Mouse (Mus musculus) hindbrain, embryonic 14.5 days (tissue): Measurements from ENCODE around the gene Rps6kl1. TPM values are rescaled to one million over a fixed set of nuclear protein-coding genes. Genes with fewer than 3 reads are reported as not detected.

ENCODE experiments used
- ATAC-seq: fragments of 200-750 bp; cut with Nextera tagmentation; 2 replicates; pipeline ENCODE4 v1.8.0; 2017; ENCODE audit warnings: moderate number of reproducible peaks, mild to moderate bottlenecking, moderate TSS enrichment, moderate library complexity; ENCODE audit not compliant: low FRiP score
- DNase-seq: peaks from one replicate; pipeline ENCODE4 v3.0.0-alpha.2; 2015; ENCODE audit warnings: low spot score
- H3K27ac ChIP-seq: fragments of 300-500 bp; sonication (generic); 2 replicates; pipeline ENCODE4 v1.5.1; 2014; ENCODE audit warnings: mild to moderate bottlenecking, moderate library complexity
- H3K27me3 ChIP-seq: fragments of 300-500 bp; sonication (generic); 2 replicates; pipeline ENCODE4 v1.6.1; 2014; ENCODE audit warnings: mild to moderate bottlenecking, low read length, mixed read lengths; ENCODE audit not compliant: control insufficient read depth, insufficient read depth
- H3K36me3 ChIP-seq: fragments of 300-500 bp; sonication (generic); replicated peaks from 2 replicates; pipeline ENCODE4 v1.6.1; 2014; ENCODE audit not compliant: control insufficient read depth, insufficient read depth
- H3K4me1 ChIP-seq: fragments of 300-500 bp; sonication (generic); replicated peaks from 2 replicates; pipeline ENCODE4 v1.6.1; 2014; ENCODE audit warnings: antibody characterized with exemption, low read length, mixed read lengths; ENCODE audit not compliant: control insufficient read depth, insufficient read depth
- H3K4me2 ChIP-seq: fragments of 300-500 bp; sonication (generic); replicated peaks from 2 replicates; pipeline ENCODE4 v1.6.1; 2014; ENCODE audit warnings: mild to moderate bottlenecking, moderate library complexity
- H3K4me3 ChIP-seq: fragments of 300-500 bp; sonication (generic); replicated peaks from 2 replicates; pipeline ENCODE4 v1.5.1; 2014; ENCODE audit warnings: mild to moderate bottlenecking, low read length
- H3K9ac ChIP-seq: fragments of 300-500 bp; sonication (generic); 2 replicates; pipeline ENCODE4 v1.6.1; 2014
- H3K9me3 ChIP-seq: fragments of 300-500 bp; sonication (generic); 2 replicates; pipeline ENCODE4 v1.6.1; 2016; ENCODE audit warnings: low read length; ENCODE audit not compliant: control insufficient read depth
- WGBS: fragments of 180-500 bp; shearing (Covaris S2); extraction: QIAGEN DNeasy Blood & Tissue Kit; methylation state at CpG from one replicate; pipeline ENCODE4 v1.1.7; 2014; 5-methylcytosine and 5-hydroxymethylcytosine counted together
- polyA plus RNA-seq: library from polyadenylated mRNA; unstranded; fragments of >200 nt; fragmentation: Nextera tagmentation; extraction: Ambion mirVana; gene quantifications from 2 replicates; pipeline ENCODE4 v1.2.1, GENCODE M21; 2014

Rps6kl1 gene
- polyA plus RNA-seq, 1 experiment from 2014 or later: 22.9 TPM

DNA sequence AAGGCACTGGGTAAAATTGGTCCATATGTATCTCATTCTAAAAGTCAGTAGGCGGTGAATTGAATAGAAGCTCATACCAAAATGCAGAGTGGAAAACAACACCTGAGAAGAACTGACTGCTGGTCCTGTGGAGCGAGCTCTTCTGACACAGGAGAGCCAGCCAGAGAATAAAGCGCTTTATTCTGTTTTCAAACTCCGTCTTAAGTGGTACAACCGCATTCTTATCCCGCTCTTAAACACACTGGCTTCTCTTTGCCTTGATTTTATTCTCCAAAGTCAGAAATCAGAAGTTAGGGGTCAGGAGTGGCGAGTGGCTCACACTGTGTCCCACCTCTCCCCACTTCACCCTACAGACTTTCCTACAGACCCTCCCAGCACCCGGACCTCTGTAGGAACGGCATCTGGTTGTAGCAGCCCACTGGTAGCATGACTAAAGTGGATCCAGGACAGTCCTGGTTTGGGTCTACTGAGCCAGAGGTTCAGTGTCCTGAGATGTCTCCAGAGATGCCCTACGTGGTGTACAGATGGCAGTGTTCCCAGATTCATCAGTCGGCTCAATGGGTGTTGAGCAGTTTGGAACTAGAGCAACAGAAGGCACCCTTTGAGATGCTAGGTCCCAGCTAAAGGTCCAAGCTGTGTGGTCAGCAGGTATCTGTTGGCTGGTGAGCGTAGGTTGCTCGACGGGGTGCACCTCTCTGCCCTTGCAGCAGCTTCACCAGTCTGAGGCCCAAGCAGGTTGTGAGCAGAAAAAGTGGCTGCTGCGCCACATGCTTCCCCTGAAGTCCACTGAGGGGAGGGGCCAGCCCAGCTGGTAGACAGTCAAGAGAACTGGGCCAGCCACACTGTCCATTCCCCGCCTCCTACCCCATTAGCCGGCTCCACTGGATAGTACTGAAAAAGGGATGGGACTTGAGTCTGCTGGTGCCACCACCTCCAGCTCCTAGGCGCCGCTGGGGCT, 15.3 kb downstream of the Rps6kl1 start:
- DNase-seq: no peak
- Histone ChIP-seq H3K4me1 (no peaks in the 10 kb centered on the region), H3K9me3 (no peaks in the 10 kb centered on the region), H3K4me2 (no peak overlapping the region), H3K9ac (no peak overlapping the region), H3K27ac (no peak overlapping the region), H3K4me3 (no peak overlapping the region), H3K36me3 (peaks cover 63% of the 10 kb centered on the region), H3K27me3 (no peaks in the 10 kb centered on the region)
- ATAC-seq: 0 out of 2 replicates have a peak, but pooled peaks have one; percentile 25
- WGBS: 79% methylated on average over 19 of the region's 19 CpGs

- H3K9me3 ChIP-seq: no peaks in the 10 kb centered on the region
- ATAC-seq (no peak), DNase-seq (no peak)
- H3K9ac ChIP-seq: no peak overlapping the region
- H3K4me3 ChIP-seq: no peak overlapping the region
- H3K27me3 ChIP-seq: no peaks in the 10 kb centered on the region
- WGBS: 92% methylated on average over 8 of the region's 8 CpGs
- H3K36me3 ChIP-seq: peaks cover 75% of the 10 kb centered on the region
- H3K4me1 ChIP-seq: no peaks in the 10 kb centered on the region
- no peak overlapping the region for H3K27ac ChIP-seq
- no peak overlapping the region for H3K4me2 ChIP-seq
Measured at GRCm38 (mm10) chr12:85134043-85134794, 16.8 kb downstream of the Rps6kl1 start.

- Histone ChIP-seq H3K4me2 (no peak overlapping the region), H3K9me3 (no peaks in the 10 kb centered on the region), H3K4me1 (no peaks in the 10 kb centered on the region), H3K27me3 (no peaks in the 10 kb centered on the region), H3K9ac (no peak overlapping the region), H3K4me3 (no peak overlapping the region), H3K27ac (no peak overlapping the region), H3K36me3 (peaks cover 90% of the 10 kb centered on the region)
- DNase-seq (no peak), ATAC-seq (no peak)
- WGBS: 88% methylated on average over 6 of the region's 6 CpGs
Measured at GRCm38 (mm10) chr12:85131361-85131760, 19.7 kb downstream of the Rps6kl1 start.

DNA sequence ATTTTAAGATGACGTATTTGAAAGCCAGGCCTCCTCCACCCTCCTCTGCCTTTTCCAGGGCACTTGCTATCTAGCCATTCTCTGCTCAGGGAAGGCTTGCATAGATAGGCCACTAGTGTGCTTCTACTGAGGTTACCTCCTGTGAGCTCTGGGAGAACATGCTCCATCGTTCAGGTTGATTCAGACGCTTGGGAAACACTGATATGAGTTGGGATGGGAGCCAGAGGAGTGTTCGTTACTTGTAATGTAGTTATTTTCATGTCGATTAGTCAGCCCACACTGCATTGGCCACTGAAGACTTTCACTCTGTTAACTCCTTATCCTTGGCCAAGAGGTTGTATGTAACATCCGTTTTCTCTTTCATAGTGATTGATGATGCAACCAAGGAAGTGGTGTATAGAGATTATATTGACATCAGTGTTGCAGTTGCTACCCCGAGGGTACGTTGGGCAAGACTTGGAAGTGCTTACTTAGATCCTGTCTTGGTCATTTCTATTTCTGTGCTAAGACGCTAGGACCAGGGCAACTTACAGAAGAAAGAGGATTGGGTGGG, 21.6 kb downstream of the Rps6kl1 start:
- no peaks in the 10 kb centered on the region for H3K9me3 ChIP-seq
- no peak overlapping the region for H3K27ac ChIP-seq
- peaks cover 90% of the 10 kb centered on the region for H3K36me3 ChIP-seq
- H3K9ac ChIP-seq: no peak overlapping the region
- H3K27me3 ChIP-seq: no peaks in the 10 kb centered on the region
- WGBS: 95% methylated on average over 9 of the region's 9 CpGs
- H3K4me2 ChIP-seq: no peak overlapping the region
- DNase-seq (no peak), ATAC-seq (no peak)
- no peaks in the 10 kb centered on the region for H3K4me1 ChIP-seq
- H3K4me3 ChIP-seq: no peak overlapping the region

DNA sequence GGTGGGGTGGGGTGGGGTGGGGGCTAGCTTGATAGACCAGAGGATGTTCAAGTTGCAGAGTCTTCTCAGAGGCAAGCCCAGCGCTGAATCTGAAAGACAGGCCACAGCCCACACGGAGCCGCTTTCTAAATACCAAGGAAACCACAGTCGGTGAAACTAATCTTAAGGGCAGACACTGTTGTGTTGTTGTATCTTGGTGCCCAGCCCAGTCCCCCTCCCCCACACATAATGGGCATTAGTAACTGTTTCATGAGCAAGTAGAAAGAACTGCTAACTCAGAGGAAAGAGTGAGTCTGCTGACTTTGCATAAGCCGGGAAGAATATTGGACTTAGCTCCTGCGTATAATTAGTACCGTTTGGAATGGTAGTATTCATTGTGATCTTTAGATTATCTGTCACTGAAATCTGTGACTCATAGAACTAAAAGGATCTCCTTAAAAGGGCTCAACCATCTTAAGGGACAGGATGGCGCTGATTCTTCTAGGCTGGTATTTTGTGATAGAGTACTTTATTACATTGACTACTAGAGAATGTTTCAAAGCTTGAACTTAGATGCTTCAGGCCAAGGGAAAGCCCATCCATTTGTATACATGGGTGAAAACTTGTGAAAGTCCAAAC, 24.0 kb downstream of the Rps6kl1 start:
- no peak for DNase-seq
- H3K4me3 ChIP-seq: no peak overlapping the region
- peaks cover 92% of the 10 kb centered on the region for H3K36me3 ChIP-seq
- no peaks in the 10 kb centered on the region for H3K27me3 ChIP-seq
- H3K27ac ChIP-seq: no peak overlapping the region
- no peak overlapping the region for H3K4me2 ChIP-seq
- ATAC-seq: no peak
- 74% methylated on average over 8 of the region's 8 CpGs for WGBS
- no peaks in the 10 kb centered on the region for H3K4me1 ChIP-seq
- H3K9me3 ChIP-seq: no peaks in the 10 kb centered on the region
- H3K9ac ChIP-seq: no peak overlapping the region

DNA sequence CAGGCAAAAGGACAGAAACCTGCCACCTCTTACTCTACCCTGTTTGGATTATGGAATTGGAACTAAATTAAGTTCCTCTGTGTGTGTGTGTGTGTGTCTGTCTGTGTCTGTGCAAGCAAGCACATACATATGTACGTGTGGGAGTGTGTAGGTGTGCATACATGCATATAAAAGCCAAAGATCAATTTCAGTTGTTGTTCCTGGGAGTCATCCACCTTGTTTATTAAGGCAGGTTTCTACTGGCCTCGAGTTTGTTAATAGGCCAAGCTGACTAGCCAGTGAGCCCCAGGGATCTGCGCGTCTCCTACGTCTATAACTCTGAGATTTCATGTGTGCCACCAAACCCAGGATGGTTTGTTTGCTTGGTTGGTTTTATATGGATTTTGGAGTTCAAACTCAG, 26.3 kb downstream of the Rps6kl1 start:
- Histone ChIP-seq H3K27ac (no peak overlapping the region), H3K27me3 (no peaks in the 10 kb centered on the region), H3K9me3 (no peaks in the 10 kb centered on the region), H3K4me1 (no peaks in the 10 kb centered on the region), H3K9ac (no peak overlapping the region), H3K4me2 (no peak overlapping the region), H3K36me3 (peaks cover 89% of the 10 kb centered on the region), H3K4me3 (no peak overlapping the region)
- 97% methylated on average over 5 of the region's 5 CpGs for WGBS
- no peak for ATAC-seq
- no peak for DNase-seq

DNA sequence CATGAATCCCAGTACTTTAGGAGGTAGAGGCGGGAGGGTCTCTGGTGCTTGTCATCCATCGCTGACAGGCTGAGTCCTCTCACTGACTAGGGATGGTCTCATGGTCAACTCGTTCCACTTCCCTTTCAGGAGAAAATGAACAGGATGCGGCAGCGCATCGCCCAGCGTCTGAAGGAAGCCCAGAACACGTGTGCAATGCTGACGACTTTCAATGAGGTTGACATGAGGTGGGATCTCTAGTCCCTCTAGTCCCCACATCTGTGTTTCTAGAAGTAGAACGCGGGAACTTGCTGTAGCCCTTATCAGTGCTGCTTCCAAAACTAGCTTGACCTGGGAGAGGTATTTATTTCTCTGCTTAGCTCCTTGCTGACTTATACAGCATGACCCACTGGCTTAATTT, 27.4 kb downstream of the Rps6kl1 start:
- Histone ChIP-seq H3K27me3 (no peaks in the 10 kb centered on the region), H3K9me3 (no peaks in the 10 kb centered on the region), H3K36me3 (peaks cover 91% of the 10 kb centered on the region), H3K4me2 (no peak overlapping the region), H3K4me1 (no peaks in the 10 kb centered on the region), H3K27ac (no peak overlapping the region), H3K4me3 (no peak overlapping the region), H3K9ac (no peak overlapping the region)
- ATAC-seq (no peak), DNase-seq (no peak)
- WGBS: 98% methylated on average over 11 of the region's 11 CpGs

GRCm38 (mm10) chr12:85123108-85123530, 27.9 kb downstream of the Rps6kl1 start:
- Histone ChIP-seq H3K9ac (no peak overlapping the region), H3K4me2 (no peak overlapping the region), H3K27ac (no peak overlapping the region), H3K9me3 (no peaks in the 10 kb centered on the region), H3K4me1 (no peaks in the 10 kb centered on the region), H3K27me3 (no peaks in the 10 kb centered on the region), H3K36me3 (peaks cover 91% of the 10 kb centered on the region), H3K4me3 (no peak overlapping the region)
- no peak for DNase-seq
- ATAC-seq: no peak
- 96% methylated on average over 9 of the region's 9 CpGs for WGBS
